Mouse (Mus musculus): ENCODE measurements at regions not wholly inside any gene's neighbourhood (a gene's known extent, or its start where the extent isn't known, plus 50 kb on each side); places are given as distances from the start of the nearest gene placed in this dataset.

GRCm38 (mm10) chr10:122318886-122319285 lies 129.4 kb upstream of the Avpr1a start:
- TF ChIP-seq POLR2A (IDR thresholded peaks at IDR 0.05; ENCODE audit: borderline replicate concordance, insufficient read depth, low read length) (no peak), CTCF (IDR thresholded peaks at IDR 0.05; ENCODE audit: borderline replicate concordance, insufficient read depth, low read depth, low read length) (no peak)
